ENCODE assay signal across 30 mouse cellular contexts in the genomic region with DNA sequence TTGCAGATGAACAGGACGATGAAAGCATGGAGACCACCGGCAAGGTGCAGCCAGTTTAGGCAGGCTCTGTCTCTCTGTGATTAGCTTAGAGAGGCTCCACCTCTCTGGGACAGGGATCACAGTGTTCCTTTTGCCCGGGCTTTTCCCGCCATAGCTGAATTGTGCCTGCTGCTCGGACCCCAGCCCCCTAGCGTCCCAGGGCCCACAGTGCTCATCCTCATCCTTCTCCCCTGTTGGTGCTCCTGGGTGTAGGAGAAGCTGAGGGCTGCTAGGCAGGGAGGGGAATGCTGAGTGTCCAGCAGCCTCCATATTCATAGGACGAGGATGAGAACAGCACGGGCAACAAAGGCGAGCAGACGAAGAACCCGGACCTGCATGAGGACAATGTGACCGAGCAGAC. TPM values are rescaled to one million over a fixed set of nuclear protein-coding genes. Genes with fewer than 3 reads are reported as not detected.
DNase-seq lines count a peak whose midpoint lies in the region; ATAC-seq lines count a peak whose summit lies in the region.
"Had no signal": no experiment of that assay in that cellular context is flagged by ENCODE, and none has a peak within 500 bp of the region (broad histone marks: within the 10 kb centered on the region; RNA-seq: fewer than 3 reads in every experiment).

No protein-coding gene starts in this region.

- H3K4me1 ChIP-seq in midbrain, embryonic 11.5 days (ENCODE audit: control insufficient read depth, insufficient read depth, low read length) = no peaks in the 10 kb centered on the region
- H3K4me1 ChIP-seq in midbrain, embryonic 14.5 days (ENCODE audit: control insufficient read depth, insufficient read depth, low read length) = no peaks in the 10 kb centered on the region
- H3K4me1 ChIP-seq: embryonic facial prominence, embryonic 12.5 days; embryonic facial prominence, embryonic 15.5 days; forebrain, embryonic 13.5 days; heart, embryonic 10.5 days; heart, embryonic 13.5 days; hindbrain, embryonic 12.5 days had no signal

- no peak overlapping the region for H3K9ac ChIP-seq in midbrain, embryonic 11.5 days (ENCODE audit: low read length)
- no peak overlapping the region for H3K9ac ChIP-seq in midbrain, embryonic 14.5 days (replicated peaks; ENCODE audit: low read length)
- H3K9ac ChIP-seq: embryonic facial prominence, embryonic 12.5 days; embryonic facial prominence, embryonic 15.5 days; forebrain, embryonic 13.5 days; heart, embryonic 13.5 days; hindbrain, embryonic 12.5 days had no signal

- H3K27me3 ChIP-seq in midbrain, embryonic 11.5 days (ENCODE audit: control insufficient read depth, insufficient read depth, low read length) = no peaks in the 10 kb centered on the region
- no peaks in the 10 kb centered on the region for H3K27me3 ChIP-seq in midbrain, embryonic 14.5 days (ENCODE audit: control insufficient read depth, insufficient read depth, low read length)
- H3K27me3 ChIP-seq: embryonic facial prominence, embryonic 12.5 days; embryonic facial prominence, embryonic 15.5 days; forebrain, embryonic 13.5 days; heart, embryonic 13.5 days; hindbrain, embryonic 12.5 days; Patski had no signal

- no peaks in the 10 kb centered on the region for H3K9me3 ChIP-seq in midbrain, embryonic 11.5 days (ENCODE audit: control insufficient read depth, low read length)
- no peaks in the 10 kb centered on the region for H3K9me3 ChIP-seq in midbrain, embryonic 14.5 days (ENCODE audit: control insufficient read depth, low read length)
- H3K9me3 ChIP-seq: embryonic facial prominence, embryonic 12.5 days; embryonic facial prominence, embryonic 15.5 days; forebrain, embryonic 13.5 days; heart, embryonic 10.5 days; heart, embryonic 13.5 days; hindbrain, embryonic 12.5 days had no signal

- H3K27ac ChIP-seq in midbrain, embryonic 11.5 days (ENCODE audit: low read depth, low read length) = no peak overlapping the region
- no peak overlapping the region for H3K27ac ChIP-seq in midbrain, embryonic 14.5 days (replicated peaks; ENCODE audit: low read depth, low read length)
- H3K27ac ChIP-seq: embryonic facial prominence, embryonic 12.5 days; embryonic facial prominence, embryonic 15.5 days; forebrain, embryonic 13.5 days; heart, adult 2 months; heart, embryonic 10.5 days; heart, embryonic 13.5 days; hindbrain, embryonic 12.5 days had no signal

- H3K4me3 ChIP-seq in midbrain, embryonic 11.5 days (ENCODE audit: low read depth, low read length) = no peak overlapping the region
- H3K4me3 ChIP-seq in midbrain, embryonic 14.5 days (replicated peaks; ENCODE audit: low read depth, low read length) = no peak overlapping the region
- H3K4me3 ChIP-seq: embryonic facial prominence, embryonic 12.5 days; embryonic facial prominence, embryonic 15.5 days; forebrain, embryonic 13.5 days; heart, adult 2 months; heart, embryonic 10.5 days; heart, embryonic 13.5 days; hindbrain, embryonic 12.5 days had no signal

- 88% methylated on average over 12 of the region's 12 CpGs for WGBS in midbrain, embryonic 11.5 days
- 92% methylated on average over 12 of the region's 12 CpGs for WGBS in midbrain, embryonic 14.5 days

- H3K36me3 ChIP-seq in midbrain, embryonic 11.5 days (ENCODE audit: control insufficient read depth, insufficient read depth, low read length) = peaks cover 33% of the 10 kb centered on the region
- H3K36me3 ChIP-seq in midbrain, embryonic 14.5 days (ENCODE audit: control insufficient read depth, insufficient read depth, low read length) = peaks cover 96% of the 10 kb centered on the region

- H3K4me2 ChIP-seq in midbrain, embryonic 11.5 days = no peak overlapping the region
- no peak overlapping the region for H3K4me2 ChIP-seq in midbrain, embryonic 14.5 days (ENCODE audit: low read length)
- H3K4me2 ChIP-seq: embryonic facial prominence, embryonic 12.5 days; embryonic facial prominence, embryonic 15.5 days; forebrain, embryonic 13.5 days; heart, embryonic 13.5 days; hindbrain, embryonic 12.5 days had no signal

- peak; percentile 70 for DNase-seq in midbrain, embryonic 11.5 days (ENCODE audit: low spot score, missing footprints)
- DNase-seq in midbrain, embryonic 14.5 days = no peak
- DNase-seq in ES-CJ7 (ENCODE audit: low read depth, low spot score) = peak; percentile 83
- peak; percentile 55 for DNase-seq in WW6 (ENCODE audit: low read depth, low spot score)
- DNase-seq in left cerebral cortex, adult 18-20 months (ENCODE audit: low spot score in 2 of 2) = no peak
- no peak for DNase-seq in embryo, embryonic 11 days
- no peak for DNase-seq in testis, postnatal 10 days (ENCODE audit: low spot score)
- DNase-seq: adrenal gland, postnatal 14 days; cerebellum, adult 11 months; cerebellum, adult 2 months; cerebellum, adult 9-11 months; cerebellum, postnatal 25 days; gastrocnemius, postnatal 10 days; gastrocnemius, postnatal 36 days; heart, adult 2 months; heart, postnatal 14 days; kidney, adult 18-20 months; kidney, adult 9 months had no signal

- ATAC-seq in midbrain, embryonic 11.5 days (ENCODE audit: low FRiP score) = no peak
- ATAC-seq in midbrain, embryonic 14.5 days (ENCODE audit: low FRiP score, low TSS enrichment) = no peak
- ATAC-seq: CD4-positive, CD25-positive, alpha-beta regulatory T cell, adult 4 months; forebrain, embryonic 13.5 days; forebrain, embryonic 16.5 days; hindbrain, embryonic 16.5 days; inflammation-experienced regulatory T-cells, adult 6 months; intestine, embryonic 16.5 days; Patski had no signal

RNA-seq across cellular contexts. Expression of gene Smarcc2, which starts 15.3 kb away (rescaled TPM):
- polyA plus RNA-seq in midbrain, embryonic 11.5 days (2014; fragmentation: Nextera tagmentation; extraction: Ambion mirVana) = 124 and 138 TPM in 2 replicates
- 172 and 229 TPM in 2 replicates for polyA plus RNA-seq in midbrain, embryonic 14.5 days (2014; fragmentation: Nextera tagmentation; extraction: Ambion mirVana)
- total RNA-seq in left cerebral cortex, adult 18-20 months (2021) = 100 to 1,000 TPM; 265 to 267 TPM

RNA-seq across cellular contexts. Expression of gene Myl6, which starts 19.6 kb away (rescaled TPM):
- polyA plus RNA-seq in midbrain, embryonic 11.5 days (2014; fragmentation: Nextera tagmentation; extraction: Ambion mirVana) = 683 and 746 TPM in 2 replicates
- 750 and 787 TPM in 2 replicates for polyA plus RNA-seq in midbrain, embryonic 14.5 days (2014; fragmentation: Nextera tagmentation; extraction: Ambion mirVana)
- 100 to 1,000 TPM; 576 to 616 TPM for total RNA-seq in left cerebral cortex, adult 18-20 months (2021)

RNA-seq across cellular contexts. Expression of gene Myl6b, which starts 24.1 kb away (rescaled TPM):
- polyA plus RNA-seq in midbrain, embryonic 11.5 days (2014; fragmentation: Nextera tagmentation; extraction: Ambion mirVana) = 3.4 and 3.7 TPM in 2 replicates
- polyA plus RNA-seq in midbrain, embryonic 14.5 days (2014; fragmentation: Nextera tagmentation; extraction: Ambion mirVana) = 5.3 and 6.8 TPM in 2 replicates
- total RNA-seq in left cerebral cortex, adult 18-20 months (2021) = 10 to 100 TPM; 31.5 to 34.9 TPM

RNA-seq across cellular contexts. Expression of gene Esyt1, which starts 51.3 kb away (rescaled TPM):
- polyA plus RNA-seq in midbrain, embryonic 11.5 days (2014; fragmentation: Nextera tagmentation; extraction: Ambion mirVana) = 15.6 and 18.1 TPM in 2 replicates
- 6.0 and 10.9 TPM in 2 replicates for polyA plus RNA-seq in midbrain, embryonic 14.5 days (2014; fragmentation: Nextera tagmentation; extraction: Ambion mirVana)
- 10 to 100 TPM; 13.1 to 13.2 TPM for total RNA-seq in left cerebral cortex, adult 18-20 months (2021)

Comparison
In these comparisons a context has a peak if more than half of its experiments do, and no peak if none do; other contexts are left out.
1. DNase-seq: peak in midbrain, embryonic 11.5 days (single experiment), ES-CJ7 (single experiment) and WW6 (single experiment); none in midbrain, embryonic 14.5 days (single experiment), left cerebral cortex, adult 18-20 months (0 of 2), embryo, embryonic 11 days (single experiment) and testis, postnatal 10 days (single experiment).